Mouse (Mus musculus): ENCODE measurements around the gene Spsb3. TPM values are rescaled to one million over a fixed set of nuclear protein-coding genes. Genes with fewer than 3 reads are reported as not detected.

Gene Spsb3
- total and polyA plus RNA-seq, 2 experiments from 2014 or later: 89.8 to 91.0 TPM

DNA sequence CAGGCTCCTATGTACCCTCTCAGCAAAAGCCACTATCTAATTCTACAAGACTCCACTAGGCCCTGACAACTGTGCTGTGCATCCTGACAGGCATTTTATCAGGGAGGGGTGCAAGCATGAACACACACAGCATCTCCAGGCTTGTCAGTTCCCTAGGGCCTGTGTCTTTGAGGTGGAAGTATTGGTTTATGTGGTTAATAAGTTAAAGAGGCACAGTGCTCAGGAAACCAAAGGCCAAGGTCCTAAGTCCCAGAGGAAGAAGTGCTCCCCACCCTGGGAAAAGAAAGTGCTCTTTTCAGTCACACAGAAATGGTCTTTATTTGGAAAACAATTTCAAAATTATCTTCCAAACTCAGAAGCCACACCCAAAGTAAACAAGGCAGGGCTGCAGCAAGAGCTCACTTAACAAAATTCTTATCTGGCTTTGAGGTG is 37.8 kb upstream of the Spsb3 start:
- no peak for DNase-seq
- no peak overlapping the region for H3K9ac ChIP-seq
- H3K27me3 ChIP-seq (ENCODE audit: insufficient read depth, low read length): no peaks in the 10 kb centered on the region
- no peaks in the 10 kb centered on the region for H3K9me3 ChIP-seq (ENCODE audit: low read length)
- peaks cover 5% of the 10 kb centered on the region for H3K36me3 ChIP-seq (ENCODE audit: insufficient read depth)
- no peak overlapping the region for H3K27ac ChIP-seq (ENCODE audit: low read depth, low read length)
- no peak for ATAC-seq
- H3K4me1 ChIP-seq (ENCODE audit: insufficient read depth): peaks cover 16% of the 10 kb centered on the region; the same call in 1 of the 2 replicates
- H3K4me2 ChIP-seq (ENCODE audit: low read depth): no peak overlapping the region
- no peak overlapping the region for H3K4me3 ChIP-seq (ENCODE audit: low read depth, low read length)
- TF ChIP-seq CTCF (IDR thresholded peaks at IDR 0.05; ENCODE audit: low read depth): no peak

DNA sequence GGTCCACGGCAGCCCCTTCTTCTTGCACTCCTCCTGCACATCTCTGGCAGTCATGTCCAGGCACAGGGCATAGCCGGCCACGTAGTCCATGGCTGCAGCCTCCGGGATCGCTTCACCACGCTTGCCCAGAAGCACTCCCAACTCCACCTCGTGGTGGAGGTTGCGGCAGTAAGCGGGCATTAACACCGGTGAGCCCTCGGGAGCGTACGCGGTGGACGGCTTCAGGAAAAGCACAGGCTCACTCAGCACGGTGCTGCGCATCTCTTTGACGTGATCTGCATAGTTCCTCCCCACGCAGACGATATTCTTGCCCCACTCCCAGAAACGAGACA is 36.7 kb upstream of the Spsb3 start:
- 4% methylated on average over 21 of the region's 21 CpGs for WGBS
- H3K27ac ChIP-seq (ENCODE audit: low read depth, low read length): peak overlapping the region; percentile 93
- peaks cover 16% of the 10 kb centered on the region; the same call in 1 of the 2 replicates for H3K4me1 ChIP-seq (ENCODE audit: insufficient read depth)
- peak; percentile 66 for TF ChIP-seq CTCF (IDR thresholded peaks at IDR 0.05; ENCODE audit: low read depth)
- DNase-seq: no peak
- peaks cover 14% of the 10 kb centered on the region for H3K36me3 ChIP-seq (ENCODE audit: insufficient read depth)
- H3K9me3 ChIP-seq (ENCODE audit: low read length): no peaks in the 10 kb centered on the region
- peak overlapping the region; percentile 64 for H3K9ac ChIP-seq
- H3K4me2 ChIP-seq (ENCODE audit: low read depth): peak overlapping the region; percentile 96
- H3K4me3 ChIP-seq (ENCODE audit: low read depth, low read length): peak overlapping the region; percentile 84
- no peaks in the 10 kb centered on the region for H3K27me3 ChIP-seq (ENCODE audit: insufficient read depth, low read length)
- ATAC-seq: no peak

DNA sequence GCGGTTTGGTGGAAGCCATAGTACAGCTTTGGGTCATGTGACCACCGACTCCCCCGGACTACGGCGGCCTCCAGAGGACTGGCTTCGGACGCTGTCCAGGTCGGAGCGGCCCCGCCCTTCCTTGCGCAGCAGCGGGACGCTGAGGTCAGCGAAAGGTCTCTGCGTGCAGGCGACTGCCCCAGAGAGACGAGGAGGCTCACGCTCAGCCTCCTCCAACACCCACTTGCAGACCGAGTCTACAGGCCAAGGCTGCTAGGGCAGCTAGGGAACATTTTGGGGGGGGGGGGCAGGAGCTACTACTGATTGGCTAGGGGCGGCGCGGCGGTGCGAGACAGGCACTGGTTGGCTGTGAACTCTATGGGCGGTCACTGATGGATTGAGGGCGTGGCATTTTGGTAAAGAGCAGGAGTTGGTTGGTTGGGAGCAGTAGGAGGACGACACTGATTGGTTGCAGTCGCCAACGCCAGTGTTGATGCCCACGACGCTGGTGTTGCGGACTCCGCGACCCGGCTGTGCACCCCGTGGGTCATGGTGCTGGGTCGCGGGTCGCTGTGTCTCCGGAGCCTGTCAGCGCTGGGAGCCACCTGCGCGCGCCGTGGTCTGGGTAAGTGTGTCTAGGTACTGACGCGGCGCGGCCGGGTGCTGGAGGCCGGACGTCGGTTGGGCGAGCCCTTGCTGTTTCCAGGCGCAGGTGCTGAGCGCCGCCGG is 36.2 kb upstream of the Spsb3 start, which contains the start of gene Fahd1:
Gene Fahd1, minus strand, starts transcription at position 300 of the 708 bp plus-strand sequence.
- H3K4me1 ChIP-seq (ENCODE audit: insufficient read depth): peaks cover 16% of the 10 kb centered on the region; the same call in 1 of the 2 replicates
- peaks cover 17% of the 10 kb centered on the region for H3K36me3 ChIP-seq (ENCODE audit: insufficient read depth)
- no peak; the same call in 1 of the 2 replicates for TF ChIP-seq CTCF (IDR thresholded peaks at IDR 0.05; ENCODE audit: low read depth)
- peak within 1 kb of the TSS; percentile 96 for H3K4me2 ChIP-seq (ENCODE audit: low read depth)
- H3K9me3 ChIP-seq (ENCODE audit: low read length): no peaks in the 10 kb centered on the region
- peak within 1 kb of the TSS; percentile 93 for H3K27ac ChIP-seq (ENCODE audit: low read depth, low read length)
- ATAC-seq: peak; percentile 99
- no peaks in the 10 kb centered on the region for H3K27me3 ChIP-seq (ENCODE audit: insufficient read depth, low read length)
- DNase-seq: peak; percentile 97
- H3K4me3 ChIP-seq (ENCODE audit: low read depth, low read length): peak within 1 kb of the TSS; percentile 84
- WGBS: 1% methylated on average over 58 of the region's 58 CpGs
- H3K9ac ChIP-seq: peak within 1 kb of the TSS; percentile 64

DNA sequence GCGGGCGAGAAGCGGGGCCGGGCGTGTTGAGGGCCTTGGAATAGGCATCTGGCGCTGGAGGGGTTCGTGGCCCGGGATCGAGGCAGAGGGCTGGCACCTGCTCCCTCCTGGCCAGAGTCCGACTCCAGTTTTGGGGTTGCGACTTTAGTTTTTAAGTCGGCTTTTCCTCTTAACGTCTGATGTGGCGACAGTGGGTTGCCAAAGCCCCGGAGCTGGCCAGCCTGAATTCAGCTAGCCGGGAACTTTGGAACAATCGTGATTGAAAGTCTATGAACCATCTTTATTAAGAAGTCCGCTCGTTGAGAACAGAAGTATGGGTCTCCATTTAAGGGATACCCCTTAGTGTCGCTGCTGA is 35.7 kb upstream of the Spsb3 start:
- ATAC-seq (no peak), DNase-seq (peak; percentile 27)
- peaks cover 23% of the 10 kb centered on the region for H3K36me3 ChIP-seq (ENCODE audit: insufficient read depth)
- H3K27me3 ChIP-seq (ENCODE audit: insufficient read depth, low read length): no peaks in the 10 kb centered on the region
- TF ChIP-seq CTCF (IDR thresholded peaks at IDR 0.05; ENCODE audit: low read depth): no peak
- peak overlapping the region; percentile 96 for H3K4me2 ChIP-seq (ENCODE audit: low read depth)
- H3K4me1 ChIP-seq (ENCODE audit: insufficient read depth): peaks cover 16% of the 10 kb centered on the region; the same call in 1 of the 2 replicates
- peak overlapping the region; percentile 53 for H3K9ac ChIP-seq
- H3K27ac ChIP-seq (ENCODE audit: low read depth, low read length): peak overlapping the region; percentile 64; the same call in 1 of the 2 replicates
- peak overlapping the region; percentile 84 for H3K4me3 ChIP-seq (ENCODE audit: low read depth, low read length)
- under 1% methylated on average over 20 of the region's 20 CpGs for WGBS
- no peaks in the 10 kb centered on the region for H3K9me3 ChIP-seq (ENCODE audit: low read length)

DNA sequence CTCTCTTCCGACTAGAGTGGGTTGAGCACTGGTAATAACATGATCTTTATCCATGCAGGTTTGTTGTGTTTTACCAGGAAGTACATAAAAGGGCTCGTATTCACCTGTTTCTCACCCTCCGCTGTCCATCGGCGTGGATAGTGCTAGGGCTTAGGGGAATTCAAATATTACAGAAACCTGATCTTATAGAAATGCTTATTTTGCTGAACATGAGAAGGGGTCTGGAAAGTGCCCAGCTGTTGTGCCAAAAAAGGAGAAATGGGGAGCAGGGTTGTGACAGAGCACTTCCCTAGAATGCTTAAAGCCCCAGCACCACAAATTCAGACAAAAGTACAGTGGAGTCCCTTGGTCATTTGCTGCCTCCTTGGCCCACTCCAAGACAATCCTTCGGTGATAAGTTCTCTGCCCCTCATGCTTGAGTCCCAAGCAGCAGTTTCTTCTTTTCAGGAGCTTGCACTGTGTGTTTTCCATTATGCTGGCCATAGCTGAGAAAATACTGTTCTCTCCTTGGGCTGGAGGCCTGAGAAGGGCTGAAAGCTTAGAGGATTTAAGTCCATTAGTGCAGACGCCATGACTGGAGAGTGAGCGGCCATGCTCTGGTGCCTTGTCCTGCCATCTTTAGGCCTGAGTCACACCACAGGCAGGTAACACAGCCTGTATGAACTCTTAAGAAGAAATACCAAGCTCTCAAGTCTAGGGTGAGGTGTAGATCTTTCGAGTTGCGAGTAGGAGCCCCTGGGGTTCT is 34.9 kb upstream of the Spsb3 start:
- Histone ChIP-seq H3K4me3 (ENCODE audit: low read depth, low read length) (peak overlapping the region; percentile 84), H3K4me2 (ENCODE audit: low read depth) (peak overlapping the region; percentile 96), H3K36me3 (ENCODE audit: insufficient read depth) (peaks cover 29% of the 10 kb centered on the region), H3K9ac (no peak overlapping the region), H3K27ac (ENCODE audit: low read depth, low read length) (no peak overlapping the region), H3K9me3 (ENCODE audit: low read length) (no peaks in the 10 kb centered on the region), H3K27me3 (ENCODE audit: insufficient read depth, low read length) (no peaks in the 10 kb centered on the region), H3K4me1 (ENCODE audit: insufficient read depth) (peaks cover 16% of the 10 kb centered on the region; the same call in 1 of the 2 replicates)
- TF ChIP-seq CTCF (IDR thresholded peaks at IDR 0.05; ENCODE audit: low read depth): no peak
- ATAC-seq (no peak), DNase-seq (no peak)
- WGBS: 80% methylated on average over 10 of the region's 10 CpGs

DNA sequence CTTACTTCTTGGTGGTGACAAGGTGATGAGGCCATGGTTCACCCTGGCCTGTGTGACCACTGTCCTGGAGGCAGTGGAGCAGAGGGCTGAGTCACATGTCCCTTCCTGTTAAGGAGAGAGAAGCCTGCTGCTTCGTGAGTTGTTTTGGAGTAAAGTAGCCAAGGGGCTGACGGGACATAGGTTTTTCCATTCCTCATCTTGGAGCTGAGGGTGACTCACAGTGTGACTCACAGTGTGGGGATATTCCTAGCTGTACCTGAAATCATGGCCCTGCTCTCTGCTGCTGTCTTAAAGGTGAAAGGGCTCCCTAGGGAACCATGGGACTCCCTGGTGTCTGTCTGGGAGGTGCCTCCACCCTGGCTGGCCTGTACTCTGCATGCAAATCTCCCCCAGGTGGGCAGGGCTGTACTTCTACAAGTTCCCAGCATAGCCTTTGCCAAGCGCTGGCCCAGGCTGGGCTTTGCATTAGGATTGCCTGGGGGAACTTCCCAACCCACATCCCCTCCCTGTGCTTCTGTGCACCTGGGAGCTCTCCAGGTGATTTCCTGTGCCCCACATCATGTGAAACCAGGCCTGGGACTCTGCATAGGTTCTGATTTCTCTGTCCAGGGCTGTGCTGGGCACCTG is 30.5 kb upstream of the Spsb3 start:
- no peak for DNase-seq
- Histone ChIP-seq H3K36me3 (ENCODE audit: insufficient read depth) (peaks cover 45% of the 10 kb centered on the region), H3K4me1 (ENCODE audit: insufficient read depth) (peaks cover 4% of the 10 kb centered on the region; the same call in 1 of the 2 replicates), H3K9ac (no peak overlapping the region), H3K4me3 (ENCODE audit: low read depth, low read length) (no peak overlapping the region), H3K27me3 (ENCODE audit: insufficient read depth, low read length) (no peaks in the 10 kb centered on the region), H3K4me2 (ENCODE audit: low read depth) (no peak overlapping the region), H3K9me3 (ENCODE audit: low read length) (no peaks in the 10 kb centered on the region), H3K27ac (ENCODE audit: low read depth, low read length) (no peak overlapping the region)
- no peak for TF ChIP-seq CTCF (IDR thresholded peaks at IDR 0.05; ENCODE audit: low read depth)
- 76% methylated on average over 3 of the region's 3 CpGs for WGBS
- ATAC-seq: no peak

Measured in forebrain, postnatal 0 days (tissue).